Mouse (Mus musculus): Measurements from ENCODE around the gene Ceacam15. TPM values are rescaled to one million over a fixed set of nuclear protein-coding genes. Genes with fewer than 3 reads are reported as not detected.

Gene Ceacam15
- total RNA-seq, 2 experiments from 2014 or later, result not detected

DNA sequence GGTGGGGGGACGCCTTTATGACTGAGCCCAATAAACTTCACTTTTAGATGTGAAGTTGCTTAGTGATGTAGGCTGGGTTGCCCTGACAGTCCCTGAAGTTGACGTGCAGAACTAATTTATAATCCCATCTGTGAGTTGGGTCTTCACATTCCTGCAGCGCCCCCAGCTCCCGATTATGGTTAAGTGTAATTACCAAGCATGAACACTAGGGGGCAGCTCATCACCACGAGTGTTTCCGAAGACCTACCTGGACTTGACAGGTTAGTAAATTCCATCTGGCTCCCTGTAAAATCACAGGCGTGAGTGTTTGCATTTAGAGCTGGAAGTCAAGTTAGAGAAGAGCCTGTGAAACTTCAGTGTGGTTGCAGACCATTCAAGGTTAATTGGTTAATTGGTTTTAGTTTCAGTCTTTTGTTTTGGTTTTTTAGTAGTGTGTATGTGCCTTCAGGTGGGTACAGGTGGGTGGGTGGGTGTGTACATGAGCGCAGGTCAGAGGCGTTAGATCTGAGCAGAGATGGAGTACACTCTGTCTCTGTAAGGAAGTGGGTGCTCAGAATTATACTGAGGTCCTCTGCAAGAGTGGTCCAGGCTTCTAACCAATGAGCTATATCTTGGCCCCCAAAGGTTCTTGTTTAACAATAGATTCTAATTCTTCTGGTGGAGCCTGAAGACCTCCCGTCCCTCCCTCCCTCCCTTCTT, 45.8 kb downstream of the Ceacam15 start:
- DNase-seq, result peak; percentile 45 to 73

DNA sequence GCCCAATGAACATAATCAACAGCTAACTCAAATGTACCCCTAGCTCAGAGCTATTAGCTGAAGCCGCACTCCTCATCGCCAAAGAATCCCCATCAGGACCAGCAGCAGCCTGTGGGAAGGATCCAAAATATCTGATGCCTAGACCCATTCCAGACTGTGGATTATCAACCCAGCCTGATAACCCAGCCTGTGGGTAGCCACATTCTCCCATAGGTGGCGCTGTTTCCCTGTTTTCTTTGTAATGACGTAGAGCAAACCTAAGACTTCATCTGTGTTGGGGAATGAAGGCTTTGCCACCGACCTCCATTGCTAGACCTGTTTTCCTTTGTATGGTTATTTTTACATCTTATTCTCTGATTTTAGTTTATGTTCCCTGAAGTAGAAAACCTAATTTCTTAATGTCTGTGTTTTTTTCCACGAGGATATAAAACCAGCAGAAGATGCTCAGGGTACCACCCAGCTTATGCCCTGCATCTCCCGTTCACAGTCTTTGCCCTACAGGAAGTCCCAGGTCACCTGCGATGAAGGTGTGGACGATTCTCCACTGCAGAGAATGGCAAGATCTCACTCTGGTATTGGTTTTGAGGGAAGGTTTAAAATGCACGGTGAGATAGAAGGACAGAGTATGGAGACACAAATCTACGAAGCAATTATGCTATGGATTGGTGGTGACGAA, 47.3 kb downstream of the Ceacam15 start:
- DNase-seq, result peak; percentile 56 to 84

DNA sequence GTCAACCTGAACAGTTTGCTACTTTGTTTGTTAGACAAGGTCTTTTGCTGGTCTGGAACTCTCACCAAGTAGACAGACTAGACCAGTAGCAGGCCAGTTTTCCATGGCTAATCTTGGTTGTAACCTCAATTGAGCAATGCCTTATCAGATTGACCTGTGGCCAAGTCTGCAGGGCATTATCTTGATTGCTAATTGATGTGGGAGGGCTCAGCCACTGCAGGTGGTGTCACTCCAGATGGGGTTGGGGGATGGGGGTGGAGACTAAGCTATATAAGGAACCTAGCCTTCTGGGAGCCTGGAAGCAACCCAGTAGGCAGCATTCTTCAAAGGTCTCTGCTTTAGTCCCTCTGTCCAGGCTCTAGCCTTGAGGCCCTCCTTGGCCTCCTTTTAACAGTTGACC, 51.8 kb downstream of the Ceacam15 start:
- DNase-seq, result no peak

DNA sequence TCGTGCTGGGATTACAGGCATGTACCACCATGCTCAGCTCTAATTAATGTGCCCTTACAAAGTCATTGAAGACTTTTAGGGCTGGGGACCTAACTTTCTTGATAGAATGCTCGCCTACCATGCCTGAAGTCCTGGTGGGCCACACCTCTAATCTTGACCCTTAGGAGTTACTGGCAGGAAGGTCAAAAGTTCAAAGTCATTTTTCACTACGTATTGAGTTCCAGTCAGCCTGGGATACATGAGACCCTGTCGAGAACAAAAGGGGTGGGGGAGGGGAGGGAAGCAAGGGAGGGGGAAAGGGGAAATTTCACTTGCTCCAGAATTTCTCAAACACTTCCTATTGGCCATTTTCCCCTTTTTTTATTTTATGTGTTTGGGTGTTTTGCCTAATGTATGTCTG, 52.4 kb downstream of the Ceacam15 start:
- DNase-seq, result no peak

Other genes with a start within 250 kb of the Ceacam15 start
- gene Tmem160, start 222.9 kb downstream of the Ceacam15 start, total RNA-seq (2021), result 100 to 1,000 TPM in 1 of 2 experiments, 10 to 100 TPM in 1; 87.4 to 101 TPM
- gene Npas1, start 198.0 kb downstream of the Ceacam15 start, total RNA-seq (2021), result not detected
- gene Arhgap35, start 60.7 kb downstream of the Ceacam15 start, total RNA-seq (2021), result 10 to 100 TPM; 31.8 to 33.9 TPM
- not detected for gene Ceacam9, start 46.2 kb upstream of the Ceacam15 start, total RNA-seq (2021)
- gene Ap2s1, start 62.7 kb upstream of the Ceacam15 start, total RNA-seq (2021), result 10 to 100 TPM; 66.9 to 78.5 TPM
- 10 to 100 TPM; 13.0 to 26.3 TPM for gene Slc1a5, start 105.6 kb upstream of the Ceacam15 start, total RNA-seq (2021)
- 10 to 100 TPM; 50.3 to 60.0 TPM for gene Strn4, start 140.2 kb upstream of the Ceacam15 start, total RNA-seq (2021)
- gene Fkrp, start 141.0 kb upstream of the Ceacam15 start, total RNA-seq (2021), result 10 to 100 TPM; 49.1 to 53.1 TPM
- gene Prkd2, start 167.2 kb upstream of the Ceacam15 start, total RNA-seq (2021), result 10 to 100 TPM; 19.7 to 22.2 TPM
- gene Dact3, start 199.6 kb upstream of the Ceacam15 start, total RNA-seq (2021), result 1 to 10 TPM; 8.7 to 9.4 TPM
- under 1 TPM in 1 of 2 experiments, not detected in 1; 0.47 TPM for gene Gng8, start 216.1 kb upstream of the Ceacam15 start, total RNA-seq (2021)
- 1 to 10 TPM; 1.5 TPM for gene Ptgir, start 230.8 kb upstream of the Ceacam15 start, total RNA-seq (2021)
- gene Calm3, start 248.4 kb upstream of the Ceacam15 start, total RNA-seq (2021), result 100 to 1,000 TPM; 166 to 200 TPM